Mouse (Mus musculus): ENCODE data around the gene 4930404N11Rik. TPM values are rescaled to one million over a fixed set of nuclear protein-coding genes. Genes with fewer than 3 reads are reported as not detected.
A peak's percentile ranks its signal among the peaks of the same experiment; 100 is the strongest.

4930404N11Rik gene
- polyA plus RNA-seq, 1 experiment from 2014 or later: 0.80 TPM

GRCm38 (mm10) chr10:81330007-81330406, 35.6 kb downstream of the 4930404N11Rik start:
- no peak overlapping the region for H3K4me2 ChIP-seq (replicated peaks)
- no peak overlapping the region for H3K27ac ChIP-seq
- no peaks in the 10 kb centered on the region for H3K9me3 ChIP-seq
- H3K4me1 ChIP-seq: 0 out of 2 replicates have a peak, but pooled peaks cover 11% of the 10 kb centered on the region
- H3K4me3 ChIP-seq: no peak overlapping the region
- H3K36me3 ChIP-seq: peaks cover 28% of the 10 kb centered on the region
- ATAC-seq (ENCODE audit: low FRiP score, low read depth): no peak
- no peak overlapping the region for H3K9ac ChIP-seq
- peaks cover 31% of the 10 kb centered on the region for H3K27me3 ChIP-seq (replicated peaks)
- 68% methylated on average over 4 of the region's 4 CpGs for WGBS

DNA sequence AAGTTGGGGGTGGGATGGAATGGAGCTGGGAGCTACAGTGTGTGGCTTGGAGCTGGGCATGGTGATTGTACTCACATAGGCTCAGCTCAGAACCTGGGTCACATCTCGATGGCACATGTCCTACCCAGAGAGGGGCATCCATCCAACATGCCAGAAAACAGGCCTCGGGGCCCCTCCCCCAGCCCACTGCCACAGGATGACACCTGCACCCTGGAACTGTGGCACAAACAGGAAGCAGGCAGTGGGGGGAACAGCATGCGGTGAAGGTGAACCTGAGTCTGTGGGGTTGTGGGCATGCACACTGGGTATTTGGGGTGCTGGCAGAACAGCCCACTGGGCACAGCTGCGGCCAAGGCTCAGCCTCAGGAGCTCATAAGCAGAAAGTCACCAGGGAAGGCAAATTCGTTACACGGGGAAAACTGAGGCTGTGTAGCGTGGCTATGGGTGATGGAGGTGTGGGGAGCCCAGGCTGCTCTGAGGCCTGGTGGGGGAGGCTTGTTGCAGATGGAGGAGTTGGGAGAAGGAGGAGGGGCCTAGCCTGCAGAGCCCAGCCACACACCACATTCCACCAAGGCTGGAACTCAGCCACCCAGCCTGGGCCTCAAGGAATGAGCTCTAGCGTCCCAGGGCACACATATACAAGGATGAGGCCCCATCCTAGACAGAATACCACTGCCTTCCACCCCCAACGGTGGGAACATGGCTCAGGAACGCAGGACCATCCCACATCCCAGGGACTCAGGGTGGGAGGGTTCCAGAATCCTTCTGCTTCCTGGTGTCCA, 36.2 kb downstream of the 4930404N11Rik start:
- Histone ChIP-seq H3K36me3 (peaks cover 35% of the 10 kb centered on the region), H3K27ac (no peak overlapping the region), H3K4me2 (replicated peaks) (peak overlapping the region; percentile 22; the same call in 1 of the 2 replicates), H3K9ac (no peak overlapping the region), H3K9me3 (no peaks in the 10 kb centered on the region), H3K4me1 (0 out of 2 replicates have a peak, but pooled peaks cover 11% of the 10 kb centered on the region), H3K4me3 (no peak overlapping the region), H3K27me3 (replicated peaks) (peaks cover 29% of the 10 kb centered on the region)
- no peak for ATAC-seq (ENCODE audit: low FRiP score, low read depth)
- 74% methylated on average over 10 of the region's 10 CpGs for WGBS

GRCm38 (mm10) chr10:81328386-81328785, 37.2 kb downstream of the 4930404N11Rik start, which contains the start of gene Tbxa2r:
Tbxa2r (plus strand) TSS chr10:81328731.
- H3K4me3 ChIP-seq: no peak within 1 kb of the TSS
- peaks cover 45% of the 10 kb centered on the region for H3K36me3 ChIP-seq
- H3K9me3 ChIP-seq: no peaks in the 10 kb centered on the region
- H3K27me3 ChIP-seq (replicated peaks): peaks cover 24% of the 10 kb centered on the region
- H3K9ac ChIP-seq: no peak within 1 kb of the TSS
- WGBS: 8% methylated on average over 10 of the region's 10 CpGs
- no peak within 1 kb of the TSS for H3K27ac ChIP-seq
- ATAC-seq (ENCODE audit: low FRiP score, low read depth): no peak
- 0 out of 2 replicates have a peak, but pooled peaks cover 11% of the 10 kb centered on the region for H3K4me1 ChIP-seq
- H3K4me2 ChIP-seq (replicated peaks): peak within 1 kb of the TSS; percentile 22; the same call in 1 of the 2 replicates

- no peak overlapping the region for H3K4me2 ChIP-seq (replicated peaks)
- H3K36me3 ChIP-seq: peaks cover 49% of the 10 kb centered on the region
- H3K9ac ChIP-seq: no peak overlapping the region
- H3K27ac ChIP-seq: no peak overlapping the region
- H3K4me1 ChIP-seq: 0 out of 2 replicates have a peak, but pooled peaks cover 11% of the 10 kb centered on the region
- no peak overlapping the region for H3K4me3 ChIP-seq
- H3K9me3 ChIP-seq: no peaks in the 10 kb centered on the region
- WGBS: 38% methylated on average over 2 of the region's 2 CpGs
- peaks cover 19% of the 10 kb centered on the region for H3K27me3 ChIP-seq (replicated peaks)
- no peak for ATAC-seq (ENCODE audit: low FRiP score, low read depth)
Measured at GRCm38 (mm10) chr10:81327959-81328358, 37.7 kb downstream of the 4930404N11Rik start.

DNA sequence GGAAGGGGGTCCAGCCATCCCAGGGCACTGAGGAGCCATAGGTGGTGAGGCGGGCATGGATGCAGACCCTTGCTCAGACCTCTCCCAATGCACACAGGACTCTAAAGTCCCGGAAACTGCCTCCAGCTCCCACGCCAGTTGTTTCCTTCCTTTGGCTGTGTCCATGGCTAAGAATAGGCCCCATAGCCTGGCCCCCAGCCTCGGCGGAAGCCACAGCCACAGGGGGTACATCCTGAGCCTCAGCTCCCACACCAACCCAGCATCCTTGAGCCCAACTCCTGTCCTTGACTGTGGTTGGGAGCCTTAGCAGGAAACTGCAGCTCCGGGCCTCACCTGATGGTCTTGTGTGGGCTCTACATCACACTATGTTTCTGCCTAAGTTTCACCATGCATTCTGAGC, 38.8 kb downstream of the 4930404N11Rik start:
- H3K4me2 ChIP-seq (replicated peaks): no peak overlapping the region
- H3K36me3 ChIP-seq: peaks cover 57% of the 10 kb centered on the region
- no peak for ATAC-seq (ENCODE audit: low FRiP score, low read depth)
- H3K27ac ChIP-seq: no peak overlapping the region
- 74% methylated on average over 6 of the region's 6 CpGs for WGBS
- peaks cover 13% of the 10 kb centered on the region for H3K4me1 ChIP-seq
- no peak overlapping the region for H3K9ac ChIP-seq
- H3K9me3 ChIP-seq: no peaks in the 10 kb centered on the region
- no peak overlapping the region for H3K4me3 ChIP-seq
- peaks cover 9% of the 10 kb centered on the region; the same call in 1 of the 2 replicates for H3K27me3 ChIP-seq (replicated peaks)

GRCm38 (mm10) chr10:81325781-81326180, 39.8 kb downstream of the 4930404N11Rik start:
- 97% methylated on average over 18 of the region's 18 CpGs for WGBS
- H3K4me2 ChIP-seq (replicated peaks): no peak overlapping the region
- H3K36me3 ChIP-seq: peaks cover 57% of the 10 kb centered on the region
- no peaks in the 10 kb centered on the region for H3K9me3 ChIP-seq
- no peak for ATAC-seq (ENCODE audit: low FRiP score, low read depth)
- peaks cover 16% of the 10 kb centered on the region for H3K4me1 ChIP-seq
- no peak overlapping the region for H3K27ac ChIP-seq
- H3K4me3 ChIP-seq: no peak overlapping the region
- peaks cover 4% of the 10 kb centered on the region; the same call in 1 of the 2 replicates for H3K27me3 ChIP-seq (replicated peaks)
- no peak overlapping the region for H3K9ac ChIP-seq

DNA sequence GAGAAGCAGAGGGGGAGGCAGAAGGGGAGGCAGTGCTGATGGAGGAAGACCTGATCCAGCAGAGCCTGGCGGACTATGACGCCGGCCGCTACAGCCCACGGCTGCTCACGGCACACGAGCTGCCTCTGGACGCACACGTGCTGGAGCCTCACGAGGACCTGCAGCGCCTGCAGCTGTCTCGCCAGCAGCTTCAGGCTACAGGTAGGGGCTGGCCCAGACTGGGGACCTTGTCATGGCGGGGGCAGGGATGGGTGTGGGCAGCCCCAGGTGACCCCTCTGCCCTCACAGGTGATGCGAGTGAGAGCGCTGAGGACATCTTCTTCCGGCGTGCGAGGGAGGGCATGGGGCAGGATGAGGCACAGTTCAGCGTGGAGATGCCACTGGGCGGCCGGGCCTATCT, 40.4 kb downstream of the 4930404N11Rik start:
- Histone ChIP-seq H3K27ac (no peak overlapping the region), H3K9me3 (no peaks in the 10 kb centered on the region), H3K4me1 (peaks cover 16% of the 10 kb centered on the region), H3K27me3 (replicated peaks) (no peaks in the 10 kb centered on the region), H3K36me3 (peaks cover 57% of the 10 kb centered on the region), H3K4me2 (replicated peaks) (no peak overlapping the region), H3K9ac (no peak overlapping the region), H3K4me3 (no peak overlapping the region)
- 94% methylated on average over 21 of the region's 21 CpGs for WGBS
- ATAC-seq (ENCODE audit: low FRiP score, low read depth): no peak

DNA sequence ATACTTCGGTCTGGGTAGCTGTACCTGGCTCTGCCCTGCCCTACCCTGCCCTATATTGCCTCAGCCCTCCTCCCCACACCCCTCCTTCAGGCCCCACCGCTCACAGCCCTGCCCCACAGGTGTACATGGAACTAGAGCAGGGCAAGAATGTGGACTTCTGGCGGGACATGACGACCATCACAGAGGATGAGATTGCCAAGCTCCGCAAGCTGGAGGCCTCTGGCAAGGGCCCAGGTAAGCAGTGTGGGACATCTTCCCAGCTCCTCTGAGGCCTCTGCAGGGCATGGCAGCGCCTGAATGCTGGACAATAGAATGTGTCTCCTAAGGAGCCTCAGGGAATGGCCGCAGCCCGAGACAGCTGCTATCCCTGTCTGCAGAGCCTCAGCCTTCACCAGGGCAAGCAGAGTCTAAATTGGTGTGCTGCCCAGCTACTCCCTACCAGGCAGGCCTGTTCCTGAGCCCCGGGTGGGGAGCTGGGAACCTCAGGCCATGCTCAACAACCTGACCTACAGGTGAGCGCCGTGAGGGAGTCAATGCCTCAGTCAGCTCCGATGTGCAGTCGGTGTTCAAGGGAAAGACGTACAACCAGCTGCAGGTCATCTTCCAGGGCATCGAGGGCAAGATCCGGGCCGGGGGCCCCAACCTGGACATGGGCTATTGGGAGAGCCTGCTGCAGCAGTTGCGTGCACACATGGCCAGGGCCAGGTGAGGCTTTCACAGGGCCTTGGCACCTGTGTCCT, 41.7 kb downstream of the 4930404N11Rik start:
- Histone ChIP-seq H3K27ac (no peak overlapping the region), H3K36me3 (peaks cover 57% of the 10 kb centered on the region), H3K4me1 (peaks cover 27% of the 10 kb centered on the region), H3K9ac (no peak overlapping the region), H3K4me2 (replicated peaks) (no peak overlapping the region), H3K9me3 (no peaks in the 10 kb centered on the region), H3K27me3 (replicated peaks) (no peaks in the 10 kb centered on the region), H3K4me3 (0 out of 2 replicates have a peak overlapping the region, but pooled peaks have one; percentile 1)
- WGBS: 96% methylated on average over 18 of the region's 18 CpGs
- no peak for ATAC-seq (ENCODE audit: low FRiP score, low read depth)

- no peaks in the 10 kb centered on the region for H3K9me3 ChIP-seq
- WGBS: 92% methylated on average over 23 of the region's 23 CpGs
- peaks cover 62% of the 10 kb centered on the region for H3K36me3 ChIP-seq
- no peak overlapping the region for H3K4me2 ChIP-seq (replicated peaks)
- H3K9ac ChIP-seq: no peak overlapping the region
- peaks cover 27% of the 10 kb centered on the region for H3K4me1 ChIP-seq
- ATAC-seq (ENCODE audit: low FRiP score, low read depth): no peak
- no peaks in the 10 kb centered on the region for H3K27me3 ChIP-seq (replicated peaks)
- no peak overlapping the region for H3K27ac ChIP-seq
- no peak overlapping the region for H3K4me3 ChIP-seq
Measured at GRCm38 (mm10) chr10:81323141-81323775, 42.4 kb downstream of the 4930404N11Rik start.

- H3K4me2 ChIP-seq (replicated peaks): peak overlapping the region; percentile 76
- WGBS: 96% methylated on average over 27 of the region's 27 CpGs
- peaks cover 26% of the 10 kb centered on the region for H3K4me1 ChIP-seq
- peaks cover 66% of the 10 kb centered on the region for H3K36me3 ChIP-seq
- peak overlapping the region; percentile 7; the same call in 1 of the 2 replicates for H3K4me3 ChIP-seq
- H3K27ac ChIP-seq: no peak overlapping the region
- no peaks in the 10 kb centered on the region for H3K27me3 ChIP-seq (replicated peaks)
- no peaks in the 10 kb centered on the region for H3K9me3 ChIP-seq
- no peak for ATAC-seq (ENCODE audit: low FRiP score, low read depth)
- H3K9ac ChIP-seq: no peak overlapping the region
Measured at GRCm38 (mm10) chr10:81322444-81322843, 43.2 kb downstream of the 4930404N11Rik start.

GRCm38 (mm10) chr10:81321436-81321835, 44.2 kb downstream of the 4930404N11Rik start:
- peak overlapping the region; percentile 83 for H3K9ac ChIP-seq
- H3K4me1 ChIP-seq: peaks cover 34% of the 10 kb centered on the region
- H3K27ac ChIP-seq: peak overlapping the region; percentile 80
- peak overlapping the region; percentile 92 for H3K4me3 ChIP-seq
- WGBS: 3% methylated on average over 20 of the region's 20 CpGs
- peak; percentile 1; the same call in 1 of the 2 replicates for ATAC-seq (ENCODE audit: low FRiP score, low read depth)
- H3K36me3 ChIP-seq: peaks cover 60% of the 10 kb centered on the region
- H3K9me3 ChIP-seq: no peaks in the 10 kb centered on the region
- peak overlapping the region; percentile 76 for H3K4me2 ChIP-seq (replicated peaks)
- no peaks in the 10 kb centered on the region for H3K27me3 ChIP-seq (replicated peaks)
